Mouse (Mus musculus) liver, postnatal 0 days (tissue): ENCODE data around the gene Cish. TPM values are rescaled to one million over a fixed set of nuclear protein-coding genes. Genes with fewer than 3 reads are reported as not detected.

Source experiments
- ATAC-seq: fragments of 200-750 bp; cut with Nextera tagmentation; 2 replicates; pipeline ENCODE4 v1.8.0; 2017; ENCODE audit warnings: mild to moderate bottlenecking, moderate library complexity
- DNase-seq: peaks from one replicate; pipeline ENCODE4 v3.0.0-alpha.2; 2016
- H3K27ac ChIP-seq: fragments of 300-500 bp; sonication (generic); 2 replicates; pipeline ENCODE4 v1.5.1; 2014; ENCODE audit warnings: antibody characterized with exemption, moderate library complexity, mild to moderate bottlenecking, low read depth
- H3K27me3 ChIP-seq: fragments of 300-500 bp; sonication (generic); 2 replicates; pipeline ENCODE4 v1.6.1; 2014; ENCODE audit warnings: low read length, control low read depth, mixed read lengths; ENCODE audit not compliant: insufficient read depth
- H3K36me3 ChIP-seq: fragments of 300-500 bp; sonication (generic); replicated peaks from 2 replicates; pipeline ENCODE4 v1.6.1; 2014; ENCODE audit warnings: mild to moderate bottlenecking, control low read depth, low read length, moderate library complexity, mixed read lengths; ENCODE audit not compliant: insufficient read depth
- H3K4me1 ChIP-seq: fragments of 300-500 bp; sonication (generic); 2 replicates; pipeline ENCODE4 v1.6.1; 2014; ENCODE audit warnings: antibody characterized with exemption, mild to moderate bottlenecking, control low read depth; ENCODE audit not compliant: insufficient read depth
- H3K4me2 ChIP-seq: fragments of 300-500 bp; sonication (generic); 2 replicates; pipeline ENCODE4 v1.6.1; 2014; ENCODE audit warnings: low read depth, mild to moderate bottlenecking, low read length, moderate library complexity, mixed read lengths
- H3K4me3 ChIP-seq: fragments of 300-500 bp; sonication (generic); 2 replicates; pipeline ENCODE4 v1.5.1; 2014; ENCODE audit warnings: low read depth, low read length
- H3K9ac ChIP-seq: fragments of 300-500 bp; sonication (generic); replicated peaks from 2 replicates; pipeline ENCODE4 v1.6.1; 2014; ENCODE audit warnings: mild to moderate bottlenecking, moderate library complexity
- H3K9me3 ChIP-seq: fragments of 300-500 bp; sonication (generic); 2 replicates; pipeline ENCODE4 v1.6.1; 2016; ENCODE audit warnings: mild to moderate bottlenecking, control low read depth, low read length, mixed read lengths
- CTCF ChIP-seq: sonication (generic); IDR thresholded peaks from 2 replicates; pipeline ENCODE4 v1.5.1; 2016; ENCODE audit warnings: antibody characterized with exemption, low read depth
- EP300 ChIP-seq: IDR thresholded peaks from 2 replicates; pipeline ENCODE4 v1.6.1; 2016; ENCODE audit warnings: antibody characterized with exemption, low read depth, mild to moderate bottlenecking
- WGBS: fragments of 180-500 bp; shearing (Covaris S2); extraction: QIAGEN DNeasy Blood & Tissue Kit; methylation state at CpG from one replicate; pipeline ENCODE4 v1.1.7; 2014; ENCODE audit not compliant: insufficient replicate concordance; 5-methylcytosine and 5-hydroxymethylcytosine counted together
- polyA plus RNA-seq: library from polyadenylated mRNA; unstranded; fragments of >200 nt; fragmentation: Nextera tagmentation; extraction: Ambion mirVana; gene quantifications from 2 replicates; pipeline ENCODE4 v1.2.1, GENCODE M21; 2015

Cish gene
- polyA plus RNA-seq, 1 experiment from 2014 or later, result 21.9 TPM

- peaks cover 24% of the 10 kb centered on the region for H3K4me1 ChIP-seq
These were observed 210 bp upstream of the Cish start for GRCm38 (mm10) chr9:107295616-107296015.

GRCm38 (mm10) chr9:107296041-107296440, 215 bp downstream of the Cish start:
- WGBS, result under 1% methylated on average over 14 of the region's 14 CpGs
- TF ChIP-seq EP300 (no peak), CTCF (no peak)
- Histone ChIP-seq H3K4me2 (peak overlapping the region; percentile 94), H3K36me3 (peaks cover 13% of the 10 kb centered on the region), H3K4me1 (peaks cover 28% of the 10 kb centered on the region), H3K27ac (peak overlapping the region; percentile 94), H3K9ac (peak overlapping the region; percentile 82), H3K9me3 (no peaks in the 10 kb centered on the region), H3K4me3 (peak overlapping the region; percentile 81), H3K27me3 (no peaks in the 10 kb centered on the region)
- ATAC-seq (peak; percentile 48), DNase-seq (no peak)

More at GRCm38 (mm10) chr9:107295616-107296015, 210 bp upstream of the Cish start:
- Histone ChIP-seq H3K9ac (peak overlapping the region; percentile 82), H3K4me3 (peak overlapping the region; percentile 81), H3K27me3 (no peaks in the 10 kb centered on the region), H3K9me3 (no peaks in the 10 kb centered on the region), H3K36me3 (peaks cover 9% of the 10 kb centered on the region), H3K27ac (peak overlapping the region; percentile 94), H3K4me2 (peak overlapping the region; percentile 94)
- no peak for TF ChIP-seq CTCF
- no peak for TF ChIP-seq EP300
- DNase-seq (no peak), ATAC-seq (no peak)
- WGBS, result 22% methylated on average over 4 of the region's 4 CpGs

GRCm38 (mm10) chr9:107296501-107296965, 707 bp downstream of the Cish start:
- peak; percentile 93 for ATAC-seq
- TF ChIP-seq EP300, result peak; percentile 90
- TF ChIP-seq CTCF, result no peak

GRCm38 (mm10) chr9:107297059-107297458, 1.2 kb downstream of the Cish start:
- ATAC-seq (no peak), DNase-seq (no peak)
- H3K27me3 ChIP-seq, result no peaks in the 10 kb centered on the region
- peaks cover 37% of the 10 kb centered on the region for H3K4me1 ChIP-seq
- peaks cover 24% of the 10 kb centered on the region for H3K36me3 ChIP-seq
- peak overlapping the region; percentile 94 for H3K27ac ChIP-seq
- WGBS, result 10% methylated on average over 16 of the region's 16 CpGs
- H3K4me2 ChIP-seq, result peak overlapping the region; percentile 94
- TF ChIP-seq CTCF (no peak), EP300 (no peak)
- peak overlapping the region; percentile 81 for H3K4me3 ChIP-seq
- H3K9ac ChIP-seq, result peak overlapping the region; percentile 82
- no peaks in the 10 kb centered on the region for H3K9me3 ChIP-seq

More at GRCm38 (mm10) chr9:107296501-107296965, 707 bp downstream of the Cish start:
- Histone ChIP-seq H3K27me3 (no peaks in the 10 kb centered on the region), H3K9me3 (no peaks in the 10 kb centered on the region), H3K4me3 (peak overlapping the region; percentile 81), H3K4me1 (peaks cover 33% of the 10 kb centered on the region), H3K4me2 (peak overlapping the region; percentile 94), H3K36me3 (peaks cover 18% of the 10 kb centered on the region), H3K27ac (peak overlapping the region; percentile 94), H3K9ac (peak overlapping the region; percentile 82)
- peak; percentile 92 for DNase-seq
- WGBS, result 1% methylated on average over 31 of the region's 31 CpGs

- no peak for TF ChIP-seq EP300
- no peak for TF ChIP-seq CTCF
- DNase-seq (no peak), ATAC-seq (no peak)
- H3K27me3 ChIP-seq, result no peaks in the 10 kb centered on the region
- peaks cover 28% of the 10 kb centered on the region for H3K36me3 ChIP-seq
- peaks cover 43% of the 10 kb centered on the region for H3K4me1 ChIP-seq
- 75% methylated on average over 4 of the region's 4 CpGs for WGBS
- peak overlapping the region; percentile 94 for H3K4me2 ChIP-seq
- no peaks in the 10 kb centered on the region for H3K9me3 ChIP-seq
- H3K9ac ChIP-seq, result peak overlapping the region; percentile 82
- H3K4me3 ChIP-seq, result peak overlapping the region; percentile 81
- peak overlapping the region; percentile 94 for H3K27ac ChIP-seq
These were observed 1.8 kb downstream of the Cish start for GRCm38 (mm10) chr9:107297658-107298057.

GRCm38 (mm10) chr9:107298059-107298780, 2.4 kb downstream of the Cish start:
- peak overlapping the region; percentile 81 for H3K4me3 ChIP-seq
- H3K9ac ChIP-seq, result peak overlapping the region; percentile 82
- peak; percentile 63 for DNase-seq
- peaks cover 48% of the 10 kb centered on the region for H3K4me1 ChIP-seq
- H3K9me3 ChIP-seq, result no peaks in the 10 kb centered on the region
- peak; percentile 20 for ATAC-seq
- H3K36me3 ChIP-seq, result peaks cover 29% of the 10 kb centered on the region
- no peaks in the 10 kb centered on the region for H3K27me3 ChIP-seq
- TF ChIP-seq CTCF (no peak), EP300 (no peak)
- peak overlapping the region; percentile 94 for H3K4me2 ChIP-seq
- H3K27ac ChIP-seq, result peak overlapping the region; percentile 94
- 59% methylated on average over 8 of the region's 8 CpGs for WGBS
